Mouse (Mus musculus) liver, embryonic 14.5 days (tissue): ENCODE data around the gene Dnah7c. TPM values are rescaled to one million over a fixed set of nuclear protein-coding genes. Genes with fewer than 3 reads are reported as not detected.
"Not testable (repeated sequence)": the region's sequence is repeated elsewhere in the genome, so short reads cannot be mapped to it uniquely, and the experiment has no call there.

Experiments used
- ATAC-seq: fragments of 200-750 bp; cut with Nextera tagmentation; 2 replicates; pipeline ENCODE4 v1.8.0; 2017; ENCODE audit warnings: moderate number of reproducible peaks, mild to moderate bottlenecking, moderate library complexity; ENCODE audit not compliant: insufficient read depth
- DNase-seq, 3 experiments: peaks; one replicate each; pipeline ENCODE4 v3.0.0-alpha.2; 2012 to 2013; ENCODE audit warnings: low read depth in 3 of 3, low spot score in 3 of 3
- H3K27ac ChIP-seq: fragments of 300-500 bp; sonication (generic); 2 replicates; pipeline ENCODE4 v1.5.1; 2014; ENCODE audit warnings: moderate library complexity, mild to moderate bottlenecking, control low read depth, inconsistent platforms
- H3K27me3 ChIP-seq: fragments of 300-500 bp; sonication (generic); 2 replicates; pipeline ENCODE4 v1.6.1; 2014; ENCODE audit warnings: mild to moderate bottlenecking, low read length, moderate library complexity; ENCODE audit not compliant: control insufficient read depth, insufficient read depth
- H3K36me3 ChIP-seq: fragments of 300-500 bp; sonication (generic); replicated peaks from 2 replicates; pipeline ENCODE4 v1.6.1; 2014; ENCODE audit warnings: low read depth; ENCODE audit not compliant: control insufficient read depth, insufficient read depth
- H3K4me1 ChIP-seq, 2 experiments: fragments of 200-500 bp in 1 of 2; fragments of 300-500 bp in 1 of 2; sonication (generic) in 1 of 2; replicated peaks; 2 replicates each; pipeline ENCODE4 v1.6.1; 2012 to 2014; ENCODE audit warnings: antibody characterized with exemption in 1 of 2, inconsistent platforms in 1 of 2, low read length in 1 of 2; ENCODE audit not compliant: control insufficient read depth in 2 of 2, insufficient read depth in 2 of 2
- H3K4me2 ChIP-seq: fragments of 300-500 bp; sonication (generic); 2 replicates; pipeline ENCODE4 v1.6.1; 2014; ENCODE audit warnings: low read depth, mild to moderate bottlenecking, control low read depth, moderate library complexity
- H3K4me3 ChIP-seq, 2 experiments: fragments of 200-500 bp in 1 of 2; fragments of 300-500 bp in 1 of 2; sonication (generic) in 1 of 2; 2 replicates each; pipeline ENCODE4 v1.5.1; 2012 to 2014; ENCODE audit warnings: low read depth in 2 of 2, low read length in 2 of 2, mild to moderate bottlenecking in 2 of 2, control low read depth in 1 of 2, inconsistent platforms in 1 of 2, moderate library complexity in 1 of 2; ENCODE audit not compliant: insufficient read depth in 1 of 2
- H3K9ac ChIP-seq: fragments of 300-500 bp; sonication (generic); replicated peaks from 2 replicates; pipeline ENCODE4 v1.6.1; 2014; ENCODE audit warnings: mild to moderate bottlenecking, control low read depth, moderate library complexity
- H3K9me3 ChIP-seq: fragments of 300-500 bp; sonication (generic); 2 replicates; pipeline ENCODE4 v1.6.1; 2016; ENCODE audit warnings: low read length, mixed read lengths; ENCODE audit not compliant: control insufficient read depth
- CTCF ChIP-seq: IDR thresholded peaks from 2 replicates; pipeline ENCODE4 v1.5.1; 2016; ENCODE audit warnings: antibody characterized with exemption, low read depth, control low read depth
- EP300 ChIP-seq: IDR thresholded peaks from 2 replicates; pipeline ENCODE4 v1.6.1; 2016; ENCODE audit warnings: antibody characterized with exemption, low read depth
- WGBS: fragments of 180-500 bp; shearing (Covaris S2); extraction: QIAGEN DNeasy Blood & Tissue Kit; methylation state at CpG from one replicate; pipeline ENCODE4 v1.1.7; 2014; ENCODE audit not compliant: insufficient replicate concordance; 5-methylcytosine and 5-hydroxymethylcytosine counted together
- polyA plus RNA-seq, 2 experiments: library from polyadenylated mRNA; depleted of rRNA in 1 of 2; stranded (reverse) in 1 of 2; unstranded in 1 of 2; fragments of >200 nt; fragmentation: Nextera tagmentation in 1 of 2; extraction: Ambion mirVana in 1 of 2; gene quantifications; 2 replicates each; pipeline versions ENCODE4 v1.2.1 to v1.2.3; 2012 to 2014

Dnah7c gene
- polyA plus RNA-seq, 2 experiments = under 0.01 TPM; not detected in 1

GRCm38 (mm10) chr1:46769318-46769717 is 343.9 kb downstream of the Dnah7c start:
- ATAC-seq, H3K4me2 ChIP-seq, H3K4me3 ChIP-seq, H3K27ac ChIP-seq, H3K9ac ChIP-seq, H3K9me3 ChIP-seq, H3K36me3 ChIP-seq, H3K4me1 ChIP-seq, H3K27me3 ChIP-seq, DNase-seq: not testable (repeated sequence)
- TF ChIP-seq CTCF = peak; percentile 7; the same call in 1 of the 2 replicates

GRCm38 (mm10) chr1:46770077-46770695 is 344.8 kb downstream of the Dnah7c start:
- not testable (repeated sequence) for H3K27me3 ChIP-seq, H3K4me2 ChIP-seq, H3K4me1 ChIP-seq, H3K9me3 ChIP-seq, H3K9ac ChIP-seq, H3K36me3 ChIP-seq, H3K27ac ChIP-seq, DNase-seq, ATAC-seq, H3K4me3 ChIP-seq
- 66% methylated on average over 7 of the region's 7 CpGs for WGBS

GRCm38 (mm10) chr1:46782227-46782626 is 356.8 kb downstream of the Dnah7c start:
- H3K4me3 ChIP-seq, H3K27ac ChIP-seq, DNase-seq, H3K36me3 ChIP-seq, H3K27me3 ChIP-seq, ATAC-seq, H3K9me3 ChIP-seq, H3K9ac ChIP-seq, H3K4me2 ChIP-seq, H3K4me1 ChIP-seq: not testable (repeated sequence)
- WGBS = 54% methylated on average over 4 of the region's 4 CpGs

- DNase-seq = no peak
- H3K27me3 ChIP-seq = no peaks in the 10 kb centered on the region
- no peak overlapping the region for H3K4me2 ChIP-seq
- WGBS = 65% methylated on average over 1 of the region's 1 CpGs
- H3K9me3 ChIP-seq = no peaks in the 10 kb centered on the region
- H3K4me3 ChIP-seq = no peak overlapping the region
- no peak overlapping the region for H3K27ac ChIP-seq
- no peak for TF ChIP-seq CTCF
- no peak for TF ChIP-seq EP300
- no peak for ATAC-seq
- no peak overlapping the region for H3K9ac ChIP-seq
- H3K36me3 ChIP-seq = no peaks in the 10 kb centered on the region
- H3K4me1 ChIP-seq = no peaks in the 10 kb centered on the region
Observed at GRCm38 (mm10) chr1:46805074-46805473, 379.7 kb downstream of the Dnah7c start.

- WGBS = 62% methylated on average over 4 of the region's 4 CpGs
- not testable (repeated sequence) for H3K27me3 ChIP-seq
Observed at GRCm38 (mm10) chr1:46808630-46809029, 383.2 kb downstream of the Dnah7c start.

GRCm38 (mm10) chr1:46817934-46818333 is 392.5 kb downstream of the Dnah7c start:
- no peak overlapping the region for H3K4me3 ChIP-seq
- no peak for TF ChIP-seq CTCF
- no peak for TF ChIP-seq EP300
- WGBS = 73% methylated on average over 5 of the region's 5 CpGs
- DNase-seq (no peak), ATAC-seq (no peak)
- H3K36me3 ChIP-seq = no peaks in the 10 kb centered on the region
- H3K9ac ChIP-seq = no peak overlapping the region
- no peaks in the 10 kb centered on the region for H3K9me3 ChIP-seq
- no peaks in the 10 kb centered on the region for H3K27me3 ChIP-seq
- no peak overlapping the region for H3K4me2 ChIP-seq
- no peak overlapping the region for H3K27ac ChIP-seq
- H3K4me1 ChIP-seq = no peaks in the 10 kb centered on the region

More at GRCm38 (mm10) chr1:46808630-46809029, 383.2 kb downstream of the Dnah7c start:
- not testable (repeated sequence) for H3K27ac ChIP-seq, H3K36me3 ChIP-seq, H3K4me1 ChIP-seq, H3K9ac ChIP-seq, H3K4me2 ChIP-seq, H3K9me3 ChIP-seq, DNase-seq, ATAC-seq, H3K4me3 ChIP-seq
